Comparison of ENCODE assay signal across 10 mouse cellular contexts in genomic region chr19:7178841-7179452, GRCm38 (mm10). TPM values are rescaled to one million over a fixed set of nuclear protein-coding genes. Genes with fewer than 3 reads are reported as not detected.
A peak's percentile ranks its signal among the peaks of the same experiment; 100 is the strongest.
DNase-seq lines count a peak whose midpoint lies in the region; ATAC-seq and TF ChIP-seq lines count a peak whose summit lies in the region.
"Had no signal": no experiment of that assay in that cellular context is flagged by ENCODE, and none has a peak within 500 bp of the region (broad histone marks: within the 10 kb centered on the region; RNA-seq: fewer than 3 reads in every experiment).

No protein-coding gene starts in this region.

- POLR2A ChIA-PET in Patski (lab: Charles Lee): interaction anchor here (0.7 to 1.7 kb wide), 3 partner anchors 14 to 204 kb away, joined by 3 to 5 read pairs (median 5); no protein-coding TSS in a partner anchor

- TF ChIP-seq CTCF in gastrocnemius, adult 2 months (IDR thresholded peaks at IDR 0.05): no peak
- no peak for TF ChIP-seq CTCF in Patski (IDR thresholded peaks at IDR 0.05)

- in situ Hi-C loops in Patski (cut with MboI; ENCODE audit: low pct_unique_long_range_greater_than_20kb): no loop called here

- WGBS in embryonic facial prominence, embryonic 15.5 days: 39% methylated on average over 3 of the region's 3 CpGs

- intact Hi-C loops in gastrocnemius, adult 2 months (cut with DNase I): no loop called here
- intact Hi-C loops in gastrocnemius, postnatal 36 days (cut with DNase I): no loop called here

- H3K36me3 ChIP-seq in embryonic facial prominence, embryonic 15.5 days: no peaks in the 10 kb centered on the region
- H3K36me3 ChIP-seq: stomach, embryonic 15.5 days had no signal

- no peak overlapping the region for H3K4me2 ChIP-seq in embryonic facial prominence, embryonic 15.5 days (replicated peaks)
- H3K4me2 ChIP-seq: stomach, embryonic 15.5 days had no signal

- peaks cover 70% of the 10 kb centered on the region for H3K4me1 ChIP-seq in embryonic facial prominence, embryonic 15.5 days

- DNase-seq in gastrocnemius, adult 2 months: peak; percentile 59
- no peak for DNase-seq in gastrocnemius, postnatal 36 days
- DNase-seq in Patski (ENCODE audit: low read depth, low spot score): no peak
- DNase-seq in kidney, postnatal 14 days: peak; percentile 82
- no peak for DNase-seq in gastrocnemius, postnatal 10 days

- no peak overlapping the region for H3K4me3 ChIP-seq in gastrocnemius, adult 2 months
- H3K4me3 ChIP-seq in embryonic facial prominence, embryonic 15.5 days (replicated peaks): no peak overlapping the region
- H3K4me3 ChIP-seq: stomach, embryonic 15.5 days had no signal

- no peaks in the 10 kb centered on the region for H3K27me3 ChIP-seq in Patski
- H3K27me3 ChIP-seq in embryonic facial prominence, embryonic 15.5 days: no peaks in the 10 kb centered on the region

- H3K9ac ChIP-seq in embryonic facial prominence, embryonic 15.5 days: no peak overlapping the region
- H3K9ac ChIP-seq: stomach, embryonic 15.5 days had no signal

- peak overlapping the region; percentile 70 for H3K27ac ChIP-seq in gastrocnemius, adult 2 months
- peak overlapping the region; percentile 24; the same call in 1 of the 2 replicates for H3K27ac ChIP-seq in embryonic facial prominence, embryonic 15.5 days (replicated peaks)

- ATAC-seq in Patski: peak; percentile 76
- no peak for ATAC-seq in embryonic facial prominence, embryonic 15.5 days (ENCODE audit: insufficient number of reproducible peaks, low FRiP score, low TSS enrichment, low read depth)
- ATAC-seq in erythroblast, adult 5-6 weeks (replicated peaks; ENCODE audit: low FRiP score, poor library complexity, severe bottlenecking): no peak
- ATAC-seq in activated CD4-positive, CD25-positive, alpha-beta regulatory T cell, adult 4 months: no peak
- ATAC-seq: intestine, postnatal 0 days had no signal

- CTCF ChIA-PET in Patski (lab: Charles Lee): interaction anchor here (1.4 to 5.4 kb wide), 3 partner anchors 11 to 26 kb away, joined by 3 to 51 read pairs (median 4); no protein-coding TSS in a partner anchor

- H3K9me3 ChIP-seq in embryonic facial prominence, embryonic 15.5 days (replicated peaks): no peaks in the 10 kb centered on the region
- H3K9me3 ChIP-seq: stomach, embryonic 15.5 days had no signal

RNA-seq across cellular contexts. Expression of gene Otub1, which starts 27.2 kb away (rescaled TPM):
- total RNA-seq in gastrocnemius, adult 2 months (2021): 10 to 100 TPM; 45.0 to 50.3 TPM
- total RNA-seq in gastrocnemius, postnatal 36 days (2021): 10 to 100 TPM; 45.4 to 49.9 TPM
- 166 TPM for polyA plus RNA-seq in Patski (2021)
- 206 and 214 TPM in 2 replicates for polyA plus RNA-seq in embryonic facial prominence, embryonic 15.5 days (2015; fragmentation: Nextera tagmentation; extraction: Ambion mirVana)
- total RNA-seq in gastrocnemius, postnatal 10 days (2021): 10 to 100 TPM; 63.2 to 67.3 TPM
- total RNA-seq in erythroblast, adult 5-6 weeks (2015; ENCODE audit: low replicate concordance): 17.3 TPM in 2 replicates
- 15.5 and 23.1 TPM in 2 replicates for total RNA-seq in erythroblast, adult 5-6 weeks (2017; ENCODE audit: low replicate concordance)
- polyA plus RNA-seq in activated CD4-positive, CD25-positive, alpha-beta regulatory T cell, adult 4 months (2017; shearing (Covaris generic)): 100 to 1,000 TPM; 157 to 170 TPM

RNA-seq across cellular contexts. Expression of gene Cox8a, which starts 38.5 kb away (rescaled TPM):
- total RNA-seq in gastrocnemius, adult 2 months (2021): 100 to 1,000 TPM in 1 of 2 experiments, 10 to 100 TPM in 1; 72.4 to 113 TPM
- 10 to 100 TPM; 80.2 to 87.0 TPM for total RNA-seq in gastrocnemius, postnatal 36 days (2021)
- polyA plus RNA-seq in Patski (2021): 1,740 TPM
- 822 and 870 TPM in 2 replicates for polyA plus RNA-seq in embryonic facial prominence, embryonic 15.5 days (2015; fragmentation: Nextera tagmentation; extraction: Ambion mirVana)
- total RNA-seq in gastrocnemius, postnatal 10 days (2021): 100 to 1,000 TPM; 275 to 315 TPM
- 177 and 188 TPM in 2 replicates for total RNA-seq in erythroblast, adult 5-6 weeks (2015; ENCODE audit: low replicate concordance)
- total RNA-seq in erythroblast, adult 5-6 weeks (2017; ENCODE audit: low replicate concordance): 51.3 and 166 TPM in 2 replicates
- 100 to 1,000 TPM; 387 to 411 TPM for polyA plus RNA-seq in activated CD4-positive, CD25-positive, alpha-beta regulatory T cell, adult 4 months (2017; shearing (Covaris generic))

Comparison
In these comparisons a context has a peak if more than half of its experiments do, and no peak if none do; other contexts are left out.
1. DNase-seq: peak in gastrocnemius, adult 2 months (single experiment) and kidney, postnatal 14 days (single experiment); none in gastrocnemius, postnatal 36 days (0 of 2), Patski (single experiment) and gastrocnemius, postnatal 10 days (single experiment).